Mouse (Mus musculus): ENCODE measurements around the gene Nkx2-4. TPM values are rescaled to one million over a fixed set of nuclear protein-coding genes. Genes with fewer than 3 reads are reported as not detected.
A peak's percentile ranks its signal among the peaks of the same experiment; 100 is the strongest.

The Nkx2-4 gene
- total and polyA plus RNA-seq, 3 experiments: 0.11 TPM; not detected in 2

- no peak overlapping the region; the same call in 1 of the 2 replicates for H3K4me3 ChIP-seq (ENCODE audit: low read depth, low read length)
- no peaks in the 10 kb centered on the region for H3K27me3 ChIP-seq (ENCODE audit: insufficient read depth, low read length)
- ATAC-seq (ENCODE audit: extremely low read depth, insufficient number of reproducible peaks, low FRiP score, poor library complexity, severe bottlenecking) (no peak), DNase-seq (ENCODE audit: low spot score) (no peak)
- H3K9me3 ChIP-seq (replicated peaks): peaks cover 22% of the 10 kb centered on the region
- no peaks in the 10 kb centered on the region for H3K4me1 ChIP-seq (ENCODE audit: insufficient read depth, low read depth, low read length)
- peaks cover 12% of the 10 kb centered on the region for H3K36me3 ChIP-seq (replicated peaks)
- TF ChIP-seq GATA2 (IDR thresholded peaks at IDR 0.05; ENCODE audit: borderline replicate concordance, low read depth, low read length) (no peak), TAL1 (conservative IDR thresholded peaks at IDR 0.05; ENCODE audit: low read depth, low read length) (no peak), CTCF (IDR thresholded peaks at IDR 0.05; ENCODE audit: low read depth, low read length) (no peak), POLR2AphosphoS5 (IDR thresholded peaks at IDR 0.05; ENCODE audit: insufficient replicate concordance, low read depth, low read length) (no peak), GATA1 (IDR thresholded peaks at IDR 0.05; ENCODE audit: borderline replicate concordance, low read length) (no peak)
These were observed 1.5 kb downstream of the Nkx2-4 start for GRCm38 (mm10) chr2:147083471-147084365.

DNA sequence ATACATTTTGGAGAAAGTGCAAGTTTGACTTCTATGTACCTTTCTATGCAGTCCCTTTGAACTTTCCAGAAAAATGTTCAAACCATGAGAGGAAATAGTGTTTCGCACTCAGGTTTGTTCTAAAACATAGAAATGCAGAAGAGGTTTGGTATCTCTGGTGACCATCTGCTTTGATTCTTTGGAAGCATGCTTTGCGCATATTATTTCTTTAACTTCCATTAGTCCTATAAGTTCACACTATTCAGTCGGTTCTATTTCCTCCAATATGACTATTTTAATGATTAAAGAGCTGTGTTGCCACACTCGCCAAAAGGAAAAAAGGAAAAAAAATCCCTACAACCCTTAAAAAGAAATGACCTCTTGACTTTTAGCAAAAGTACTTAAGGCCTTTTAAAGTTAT lies 2.9 kb downstream of the Nkx2-4 start:
- no peaks in the 10 kb centered on the region for H3K27me3 ChIP-seq (ENCODE audit: insufficient read depth, low read length)
- H3K36me3 ChIP-seq (replicated peaks): peaks cover 19% of the 10 kb centered on the region
- TF ChIP-seq POLR2AphosphoS5 (IDR thresholded peaks at IDR 0.05; ENCODE audit: insufficient replicate concordance, low read depth, low read length) (no peak), GATA1 (IDR thresholded peaks at IDR 0.05; ENCODE audit: borderline replicate concordance, low read length) (no peak), CTCF (IDR thresholded peaks at IDR 0.05; ENCODE audit: low read depth, low read length) (no peak), GATA2 (IDR thresholded peaks at IDR 0.05; ENCODE audit: borderline replicate concordance, low read depth, low read length) (no peak), TAL1 (conservative IDR thresholded peaks at IDR 0.05; ENCODE audit: low read depth, low read length) (no peak)
- H3K9me3 ChIP-seq (replicated peaks): peaks cover 22% of the 10 kb centered on the region
- no peak overlapping the region for H3K4me3 ChIP-seq (ENCODE audit: low read depth, low read length)
- H3K4me1 ChIP-seq (ENCODE audit: insufficient read depth, low read depth, low read length): no peaks in the 10 kb centered on the region
- ATAC-seq (ENCODE audit: extremely low read depth, insufficient number of reproducible peaks, low FRiP score, poor library complexity, severe bottlenecking) (no peak), DNase-seq (ENCODE audit: low spot score) (no peak)

- ATAC-seq (ENCODE audit: extremely low read depth, insufficient number of reproducible peaks, low FRiP score, poor library complexity, severe bottlenecking) (no peak), DNase-seq (ENCODE audit: low spot score) (no peak)
- Histone ChIP-seq H3K27me3 (ENCODE audit: insufficient read depth, low read length) (no peaks in the 10 kb centered on the region), H3K36me3 (replicated peaks) (peaks cover 78% of the 10 kb centered on the region), H3K9me3 (replicated peaks) (no peaks in the 10 kb centered on the region), H3K4me3 (ENCODE audit: low read depth, low read length) (no peak overlapping the region), H3K4me1 (ENCODE audit: insufficient read depth, low read depth, low read length) (no peaks in the 10 kb centered on the region)
- TF ChIP-seq CTCF (IDR thresholded peaks at IDR 0.05; ENCODE audit: low read depth, low read length) (no peak), POLR2AphosphoS5 (IDR thresholded peaks at IDR 0.05; ENCODE audit: insufficient replicate concordance, low read depth, low read length) (no peak), GATA2 (IDR thresholded peaks at IDR 0.05; ENCODE audit: borderline replicate concordance, low read depth, low read length) (no peak), GATA1 (IDR thresholded peaks at IDR 0.05; ENCODE audit: borderline replicate concordance, low read length) (no peak), TAL1 (conservative IDR thresholded peaks at IDR 0.05; ENCODE audit: low read depth, low read length) (no peak)
These were observed 10.8 kb downstream of the Nkx2-4 start for GRCm38 (mm10) chr2:147074399-147074798.

DNA sequence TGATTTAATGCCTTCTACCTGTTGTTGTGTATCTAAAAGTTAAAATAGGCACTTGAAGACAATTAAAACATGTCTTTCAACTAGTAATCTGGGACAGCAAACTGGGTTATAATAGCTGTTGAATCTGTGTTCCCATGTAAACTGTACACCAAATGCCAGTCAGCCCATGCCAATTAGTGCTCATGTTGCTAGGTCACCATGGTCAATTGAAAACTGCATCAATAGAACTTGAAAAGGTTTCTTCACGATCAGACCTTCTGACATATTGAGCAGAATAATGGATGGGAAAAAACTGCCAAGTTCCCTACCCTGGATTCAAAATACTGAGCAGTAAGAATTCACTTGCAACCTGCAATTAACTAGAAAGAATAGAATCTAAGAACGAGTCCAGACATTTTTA lies 11.3 kb downstream of the Nkx2-4 start:
- ATAC-seq (ENCODE audit: extremely low read depth, insufficient number of reproducible peaks, low FRiP score, poor library complexity, severe bottlenecking) (no peak), DNase-seq (ENCODE audit: low spot score) (no peak)
- Histone ChIP-seq H3K9me3 (replicated peaks) (no peaks in the 10 kb centered on the region), H3K4me1 (ENCODE audit: insufficient read depth, low read depth, low read length) (peaks cover 2% of the 10 kb centered on the region; the same call in 1 of the 2 replicates), H3K4me3 (ENCODE audit: low read depth, low read length) (no peak overlapping the region), H3K36me3 (replicated peaks) (peaks cover 80% of the 10 kb centered on the region), H3K27me3 (ENCODE audit: insufficient read depth, low read length) (no peaks in the 10 kb centered on the region)
- TF ChIP-seq CTCF (IDR thresholded peaks at IDR 0.05; ENCODE audit: low read depth, low read length) (no peak), GATA1 (IDR thresholded peaks at IDR 0.05; ENCODE audit: borderline replicate concordance, low read length) (no peak), GATA2 (IDR thresholded peaks at IDR 0.05; ENCODE audit: borderline replicate concordance, low read depth, low read length) (no peak), TAL1 (conservative IDR thresholded peaks at IDR 0.05; ENCODE audit: low read depth, low read length) (no peak), POLR2AphosphoS5 (IDR thresholded peaks at IDR 0.05; ENCODE audit: insufficient replicate concordance, low read depth, low read length) (no peak)

DNA sequence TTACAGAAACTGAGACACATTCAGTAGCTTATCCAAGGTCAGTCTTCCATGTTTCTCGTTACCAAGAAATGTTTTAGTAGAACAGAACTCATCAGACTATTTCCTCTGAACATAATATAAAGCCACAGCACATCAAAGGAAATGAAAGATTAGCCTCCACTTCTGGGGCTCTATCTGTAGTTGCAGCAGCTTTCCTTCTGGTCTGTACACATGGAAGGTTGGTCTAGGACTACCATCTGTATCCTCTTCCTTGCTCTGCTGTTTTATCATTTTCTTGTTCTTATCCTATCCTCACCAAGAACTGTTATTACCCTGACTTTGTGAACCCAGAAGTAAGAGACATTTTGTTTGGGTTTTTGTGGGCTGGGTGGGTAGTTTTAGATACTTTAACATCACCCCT lies 14.9 kb downstream of the Nkx2-4 start:
- TF ChIP-seq GATA2 (IDR thresholded peaks at IDR 0.05; ENCODE audit: borderline replicate concordance, low read depth, low read length) (no peak), GATA1 (IDR thresholded peaks at IDR 0.05; ENCODE audit: borderline replicate concordance, low read length) (no peak), POLR2AphosphoS5 (IDR thresholded peaks at IDR 0.05; ENCODE audit: insufficient replicate concordance, low read depth, low read length) (no peak), CTCF (IDR thresholded peaks at IDR 0.05; ENCODE audit: low read depth, low read length) (no peak), TAL1 (conservative IDR thresholded peaks at IDR 0.05; ENCODE audit: low read depth, low read length) (no peak)
- Histone ChIP-seq H3K27me3 (ENCODE audit: insufficient read depth, low read length) (no peaks in the 10 kb centered on the region), H3K36me3 (replicated peaks) (peaks cover 70% of the 10 kb centered on the region), H3K4me3 (ENCODE audit: low read depth, low read length) (no peak overlapping the region), H3K9me3 (replicated peaks) (no peaks in the 10 kb centered on the region), H3K4me1 (ENCODE audit: insufficient read depth, low read depth, low read length) (peaks cover 25% of the 10 kb centered on the region)
- DNase-seq (ENCODE audit: low spot score) (no peak), ATAC-seq (ENCODE audit: extremely low read depth, insufficient number of reproducible peaks, low FRiP score, poor library complexity, severe bottlenecking) (no peak)

DNA sequence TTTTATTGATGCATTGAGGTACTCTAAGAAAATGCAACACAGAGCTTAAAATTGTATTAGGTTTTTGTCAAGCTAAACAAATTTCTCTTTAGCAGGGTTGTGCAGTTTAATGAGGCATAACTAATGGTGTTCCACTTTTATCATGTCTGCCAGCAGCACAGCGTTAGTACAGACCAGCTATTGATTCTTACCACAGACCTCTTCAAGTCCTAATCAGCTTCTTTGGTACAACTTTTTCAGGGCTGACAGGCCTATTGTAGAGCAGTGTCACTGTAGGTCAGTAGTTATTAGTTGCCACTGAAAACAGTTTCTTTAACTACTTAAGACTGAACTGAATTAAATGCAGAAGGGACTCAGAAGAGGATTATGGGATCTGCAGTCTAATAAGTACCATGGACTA lies 16.2 kb downstream of the Nkx2-4 start:
- no peak for TF ChIP-seq POLR2AphosphoS5 (IDR thresholded peaks at IDR 0.05; ENCODE audit: insufficient replicate concordance, low read depth, low read length)
- 0 out of 2 replicates have a peak, but pooled peaks have one; percentile 18 for TF ChIP-seq TAL1 (conservative IDR thresholded peaks at IDR 0.05; ENCODE audit: low read depth, low read length)
- Histone ChIP-seq H3K36me3 (replicated peaks) (peaks cover 70% of the 10 kb centered on the region), H3K27me3 (ENCODE audit: insufficient read depth, low read length) (no peaks in the 10 kb centered on the region), H3K9me3 (replicated peaks) (no peaks in the 10 kb centered on the region), H3K4me3 (ENCODE audit: low read depth, low read length) (no peak overlapping the region), H3K4me1 (ENCODE audit: insufficient read depth, low read depth, low read length) (peaks cover 25% of the 10 kb centered on the region)
- ATAC-seq (ENCODE audit: extremely low read depth, insufficient number of reproducible peaks, low FRiP score, poor library complexity, severe bottlenecking): peak; percentile 71
- DNase-seq (ENCODE audit: low spot score): no peak
